Mouse (Mus musculus): Measurements from ENCODE around the gene Gcsam. TPM values are rescaled to one million over a fixed set of nuclear protein-coding genes. Genes with fewer than 3 reads are reported as not detected.

The Gcsam gene
- not detected for polyA plus RNA-seq (2017; shearing (Covaris generic))

DNA sequence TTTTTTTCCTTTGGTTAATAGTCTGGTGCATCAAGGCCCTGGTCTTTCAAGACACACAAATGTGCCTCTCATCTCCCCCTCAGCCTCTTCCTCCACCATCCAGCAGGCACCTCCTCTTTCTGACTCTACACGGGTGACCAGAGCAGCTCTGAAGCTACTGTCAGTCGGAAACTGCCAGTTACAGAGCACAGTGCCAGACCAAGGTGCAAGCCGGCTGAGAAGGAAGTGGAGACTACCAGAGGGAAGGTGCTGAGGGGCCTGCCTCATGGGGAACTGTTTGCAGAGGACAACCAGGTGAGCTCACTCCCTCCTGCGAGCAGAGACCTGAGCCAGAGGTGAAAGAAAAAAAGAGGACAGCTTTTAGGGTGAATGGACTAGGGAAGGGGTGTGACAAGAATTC is at the start of gene Gcsam:
Gcsam (plus strand) TSS at position 114 of the 400 bp plus-strand sequence.

GRCm38 (mm10) chr16:45653934-45654332 is 43.8 kb downstream of the Gcsam start, which contains the start of gene BC016579:
Gene BC016579 (minus strand): TSS chr16:45654068.

Other genes starting within 250 kb of the Gcsam start
- 125 TPM for gene Cd200, start 201.3 kb upstream of the Gcsam start, polyA plus RNA-seq (2017; shearing (Covaris generic))
- not detected for gene Gm609, start 117.4 kb upstream of the Gcsam start, polyA plus RNA-seq (2017; shearing (Covaris generic))
- gene Gm17783, start 78.3 kb upstream of the Gcsam start, polyA plus RNA-seq (2017; shearing (Covaris generic)), result not detected
- not detected for gene Slc9c1, start 75.1 kb upstream of the Gcsam start, polyA plus RNA-seq (2017; shearing (Covaris generic))
- not detected for gene BC016579, start 43.7 kb downstream of the Gcsam start, polyA plus RNA-seq (2017; shearing (Covaris generic))
- gene Tmprss7, start 83.3 kb downstream of the Gcsam start, polyA plus RNA-seq (2017; shearing (Covaris generic)), result not detected
- gene Tagln3, start 114.2 kb downstream of the Gcsam start, polyA plus RNA-seq (2017; shearing (Covaris generic)), result 0.37 TPM
- gene Abhd10, start 132.6 kb downstream of the Gcsam start, polyA plus RNA-seq (2017; shearing (Covaris generic)), result 33.1 TPM

All from activated CD4-positive, CD25-positive, alpha-beta regulatory T cell, adult 9 weeks (primary cell).